Mouse (Mus musculus): ENCODE data around the gene Cacna2d2. TPM values are rescaled to one million over a fixed set of nuclear protein-coding genes. Genes with fewer than 3 reads are reported as not detected.

Cacna2d2 gene
- polyA plus RNA-seq, 1 experiment: 0.48 TPM

DNA sequence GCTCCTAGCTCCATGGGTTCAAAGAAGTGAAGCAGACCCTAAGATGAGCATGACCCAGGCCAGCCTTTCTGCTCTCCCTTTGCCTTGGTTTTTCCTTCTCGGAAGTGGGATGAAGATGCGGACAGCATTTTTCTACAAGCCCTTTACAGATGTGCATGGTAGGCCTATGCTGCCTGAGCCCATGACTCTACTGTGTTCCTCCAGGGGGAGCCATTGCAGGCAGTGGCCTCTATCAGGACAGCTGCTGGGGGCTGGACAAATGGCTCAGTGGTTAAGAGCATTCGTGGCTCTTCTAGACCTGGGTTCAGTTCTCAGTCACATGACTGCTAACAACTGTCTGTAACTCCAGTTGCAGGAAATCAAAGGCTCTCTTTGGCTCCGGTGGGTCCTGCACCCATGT is 83.4 kb downstream of the Cacna2d2 start:
- Histone ChIP-seq H3K4me3 (ENCODE audit: insufficient read depth, low read depth, low read length) (no peak overlapping the region), H3K36me3 (ENCODE audit: control insufficient read depth, insufficient read depth, low read length) (no peaks in the 10 kb centered on the region)
- WGBS: 75% methylated on average over 4 of the region's 4 CpGs

DNA sequence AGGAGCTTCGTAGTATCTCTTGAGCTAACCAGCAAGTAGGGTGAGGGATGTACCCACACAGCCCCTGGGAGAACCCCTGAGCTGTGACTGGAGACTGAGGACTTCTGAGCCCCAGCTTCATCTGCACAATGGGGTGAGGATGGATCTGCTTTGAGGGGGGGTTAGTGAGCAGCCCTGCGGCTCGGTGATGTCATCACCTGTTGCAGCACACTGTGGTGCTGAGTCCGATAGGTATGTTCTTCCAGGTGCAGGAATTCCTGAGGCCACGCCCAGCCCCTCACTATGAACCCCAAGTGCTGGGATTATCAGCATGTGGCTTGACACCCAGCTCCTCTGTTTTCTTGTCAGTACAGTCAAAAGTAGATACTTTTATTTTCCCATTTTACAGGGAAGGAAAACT is 84.3 kb downstream of the Cacna2d2 start:
- no peak overlapping the region for H3K4me3 ChIP-seq (ENCODE audit: insufficient read depth, low read depth, low read length)
- TF ChIP-seq CTCF (conservative IDR thresholded peaks at IDR 0.05; ENCODE audit: insufficient read depth, insufficient read length, low read depth, low read length) (no peak), POLR2A (IDR thresholded peaks at IDR 0.05; ENCODE audit: low read depth, low read length) (no peak)
- 93% methylated on average over 5 of the region's 5 CpGs for whole genome bisulfite sequencing

More for the DNA sequence above, 83.4 kb downstream of the Cacna2d2 start:
- no peaks in the 10 kb centered on the region for H3K27me3 ChIP-seq (replicated peaks; ENCODE audit: control insufficient read depth, insufficient read depth, low read length)
- DNase-seq: no peak
- TF ChIP-seq POLR2A (IDR thresholded peaks at IDR 0.05; ENCODE audit: low read depth, low read length): no peak
- TF ChIP-seq CTCF (conservative IDR thresholded peaks at IDR 0.05; ENCODE audit: insufficient read depth, insufficient read length, low read depth, low read length): no peak
- H3K4me1 ChIP-seq (ENCODE audit: control insufficient read depth, insufficient read depth, low read length): no peaks in the 10 kb centered on the region
- no peak overlapping the region for H3K27ac ChIP-seq (ENCODE audit: insufficient read depth, low read depth, low read length)

DNA sequence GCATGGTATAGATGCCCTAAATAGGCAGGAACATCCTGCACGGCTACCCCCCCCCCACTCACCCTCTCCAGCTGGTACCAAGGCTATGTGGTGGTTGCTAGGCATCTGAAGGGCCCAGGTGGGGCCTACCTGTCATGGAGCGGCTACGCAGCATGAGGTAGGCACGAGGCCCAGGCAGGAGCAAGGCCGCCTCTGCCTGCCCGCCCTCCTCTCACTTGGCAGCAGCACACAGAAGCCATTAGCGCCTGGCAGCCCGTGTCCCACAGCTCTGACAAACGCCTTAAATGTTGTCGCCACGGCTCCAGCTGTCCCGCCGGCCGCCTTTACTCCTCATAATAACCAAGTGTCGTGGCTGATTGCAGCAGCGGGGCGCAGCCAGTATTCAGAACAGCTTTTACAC is 84.9 kb downstream of the Cacna2d2 start:
- TF ChIP-seq POLR2A (IDR thresholded peaks at IDR 0.05; ENCODE audit: low read depth, low read length) (no peak), CTCF (conservative IDR thresholded peaks at IDR 0.05; ENCODE audit: insufficient read depth, insufficient read length, low read depth, low read length) (no peak)
- DNase-seq: no peak
- Histone ChIP-seq H3K4me1 (ENCODE audit: control insufficient read depth, insufficient read depth, low read length) (no peaks in the 10 kb centered on the region), H3K4me3 (ENCODE audit: insufficient read depth, low read depth, low read length) (no peak overlapping the region), H3K27ac (ENCODE audit: insufficient read depth, low read depth, low read length) (no peak overlapping the region), H3K27me3 (replicated peaks; ENCODE audit: control insufficient read depth, insufficient read depth, low read length) (no peaks in the 10 kb centered on the region), H3K36me3 (ENCODE audit: control insufficient read depth, insufficient read depth, low read length) (no peaks in the 10 kb centered on the region)
- 62% methylated on average over 17 of the region's 17 CpGs for WGBS

More for the DNA sequence above, 84.3 kb downstream of the Cacna2d2 start:
- no peaks in the 10 kb centered on the region for H3K27me3 ChIP-seq (replicated peaks; ENCODE audit: control insufficient read depth, insufficient read depth, low read length)
- H3K27ac ChIP-seq (ENCODE audit: insufficient read depth, low read depth, low read length): no peak overlapping the region
- DNase-seq: no peak
- no peaks in the 10 kb centered on the region for H3K36me3 ChIP-seq (ENCODE audit: control insufficient read depth, insufficient read depth, low read length)
- no peaks in the 10 kb centered on the region for H3K4me1 ChIP-seq (ENCODE audit: control insufficient read depth, insufficient read depth, low read length)

DNA sequence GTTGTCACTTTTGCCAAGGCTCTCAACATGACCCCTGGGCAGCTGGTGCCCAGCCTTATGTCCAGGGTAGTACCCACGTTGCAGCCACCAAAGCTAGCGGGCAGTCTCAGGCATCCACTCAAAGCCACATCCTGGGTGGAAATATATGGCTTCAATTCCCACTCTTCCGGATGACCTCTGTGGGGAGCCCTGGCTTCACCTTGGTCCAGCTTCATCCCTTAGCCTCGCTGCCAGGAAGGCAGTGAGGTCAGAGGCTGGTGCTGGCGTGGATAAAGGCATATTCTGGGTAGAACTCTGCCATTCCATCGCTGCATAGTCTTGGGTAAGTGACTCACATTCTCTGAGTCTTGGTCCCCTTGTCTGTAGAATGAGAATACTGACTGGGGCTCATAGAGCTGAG is 85.4 kb downstream of the Cacna2d2 start:
- no peak overlapping the region for H3K27ac ChIP-seq (ENCODE audit: insufficient read depth, low read depth, low read length)
- WGBS: 82% methylated on average over 6 of the region's 6 CpGs
- H3K4me1 ChIP-seq (ENCODE audit: control insufficient read depth, insufficient read depth, low read length): no peaks in the 10 kb centered on the region
- DNase-seq: no peak
- H3K36me3 ChIP-seq (ENCODE audit: control insufficient read depth, insufficient read depth, low read length): no peaks in the 10 kb centered on the region
- TF ChIP-seq CTCF (conservative IDR thresholded peaks at IDR 0.05; ENCODE audit: insufficient read depth, insufficient read length, low read depth, low read length) (no peak), POLR2A (IDR thresholded peaks at IDR 0.05; ENCODE audit: low read depth, low read length) (no peak)
- H3K4me3 ChIP-seq (ENCODE audit: insufficient read depth, low read depth, low read length): no peak overlapping the region
- no peaks in the 10 kb centered on the region for H3K27me3 ChIP-seq (replicated peaks; ENCODE audit: control insufficient read depth, insufficient read depth, low read length)

- Histone ChIP-seq H3K27me3 (replicated peaks; ENCODE audit: control insufficient read depth, insufficient read depth, low read length) (no peaks in the 10 kb centered on the region), H3K27ac (ENCODE audit: insufficient read depth, low read depth, low read length) (no peak overlapping the region), H3K4me1 (ENCODE audit: control insufficient read depth, insufficient read depth, low read length) (no peaks in the 10 kb centered on the region), H3K36me3 (ENCODE audit: control insufficient read depth, insufficient read depth, low read length) (no peaks in the 10 kb centered on the region), H3K4me3 (ENCODE audit: insufficient read depth, low read depth, low read length) (no peak overlapping the region)
- DNase-seq: no peak
- TF ChIP-seq POLR2A (IDR thresholded peaks at IDR 0.05; ENCODE audit: low read depth, low read length) (no peak), CTCF (conservative IDR thresholded peaks at IDR 0.05; ENCODE audit: insufficient read depth, insufficient read length, low read depth, low read length) (no peak)
- WGBS: 60% methylated on average over 10 of the region's 10 CpGs
Observed at GRCm38 (mm10) chr9:107486086-107486485, 86.7 kb downstream of the Cacna2d2 start.

DNA sequence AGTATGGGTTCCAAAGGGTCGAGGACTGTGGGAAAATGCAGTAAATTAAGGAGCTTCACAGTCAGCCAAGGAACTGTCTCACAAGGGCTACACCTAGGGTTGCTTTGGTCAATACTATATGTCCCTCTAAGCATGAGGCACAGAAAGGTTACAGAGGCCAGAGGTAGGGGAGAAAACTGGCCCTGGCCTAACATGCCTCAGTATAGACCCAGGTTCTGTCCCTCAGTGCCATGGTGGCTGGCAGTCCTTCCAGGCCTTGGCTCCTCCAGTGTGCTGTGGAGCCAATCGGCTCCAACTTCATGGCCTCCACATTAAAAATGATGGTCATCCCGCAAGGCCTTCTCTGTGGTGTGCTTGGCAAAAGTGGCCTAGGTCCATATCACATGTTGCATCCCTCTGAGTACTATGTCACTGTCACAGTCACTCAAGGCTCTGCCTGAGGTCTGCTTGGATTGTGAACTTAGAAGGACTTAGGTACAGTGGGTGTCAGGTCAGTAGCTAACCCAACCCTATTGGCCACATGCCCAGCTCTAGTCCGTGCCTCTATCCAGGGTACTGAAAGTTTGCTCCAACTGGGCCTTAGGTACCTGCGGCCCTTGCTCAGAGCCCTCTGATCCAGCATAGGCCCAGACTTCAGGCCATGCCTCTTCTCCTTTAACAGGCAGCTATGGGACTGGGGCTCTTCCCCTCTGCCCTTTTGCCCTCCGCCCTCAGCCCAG is 87.3 kb downstream of the Cacna2d2 start:
- Histone ChIP-seq H3K27ac (ENCODE audit: insufficient read depth, low read depth, low read length) (no peak overlapping the region), H3K27me3 (replicated peaks; ENCODE audit: control insufficient read depth, insufficient read depth, low read length) (no peaks in the 10 kb centered on the region), H3K4me3 (ENCODE audit: insufficient read depth, low read depth, low read length) (no peak overlapping the region), H3K4me1 (ENCODE audit: control insufficient read depth, insufficient read depth, low read length) (no peaks in the 10 kb centered on the region), H3K36me3 (ENCODE audit: control insufficient read depth, insufficient read depth, low read length) (no peaks in the 10 kb centered on the region)
- 60% methylated on average over 6 of the region's 6 CpGs for WGBS
- TF ChIP-seq CTCF (conservative IDR thresholded peaks at IDR 0.05; ENCODE audit: insufficient read depth, insufficient read length, low read depth, low read length): no peak
- TF ChIP-seq POLR2A (IDR thresholded peaks at IDR 0.05; ENCODE audit: low read depth, low read length): no peak
- peak; percentile 78 for DNase-seq

GRCm38 (mm10) chr9:107490146-107490545 is 90.7 kb downstream of the Cacna2d2 start:
- H3K36me3 ChIP-seq (ENCODE audit: control insufficient read depth, insufficient read depth, low read length): no peaks in the 10 kb centered on the region

More at GRCm38 (mm10) chr9:107490146-107490545, 90.7 kb downstream of the Cacna2d2 start:
- WGBS: 27% methylated on average over 8 of the region's 8 CpGs
- no peak overlapping the region for H3K4me3 ChIP-seq (ENCODE audit: insufficient read depth, low read depth, low read length)
- TF ChIP-seq POLR2A (IDR thresholded peaks at IDR 0.05; ENCODE audit: low read depth, low read length) (no peak), CTCF (conservative IDR thresholded peaks at IDR 0.05; ENCODE audit: insufficient read depth, insufficient read length, low read depth, low read length) (no peak)
- H3K27me3 ChIP-seq (replicated peaks; ENCODE audit: control insufficient read depth, insufficient read depth, low read length): no peaks in the 10 kb centered on the region
- H3K4me1 ChIP-seq (ENCODE audit: control insufficient read depth, insufficient read depth, low read length): no peaks in the 10 kb centered on the region
- no peak overlapping the region for H3K27ac ChIP-seq (ENCODE audit: insufficient read depth, low read depth, low read length)
- DNase-seq: no peak

Measured in kidney, adult 2 months (tissue).